Mouse (Mus musculus) yolk sac, embryonic 10.5 days (tissue): Measurements from ENCODE around the gene Tapbpl.
"Not testable (repeated sequence)": the region's sequence is repeated elsewhere in the genome, so short reads cannot be mapped to it uniquely, and the experiment has no call there.

ENCODE experiments used
- DNase-seq: peaks from one replicate; pipeline ENCODE4 v3.0.0-alpha.2; 2017; ENCODE audit warnings: low spot score

The Tapbpl gene

GRCm38 (mm10) chr6:125231117-125232044 is at the start of gene Tapbpl:
Tapbpl (minus strand) TSS chr6:125231860.
- peak; percentile 34 for DNase-seq

DNA sequence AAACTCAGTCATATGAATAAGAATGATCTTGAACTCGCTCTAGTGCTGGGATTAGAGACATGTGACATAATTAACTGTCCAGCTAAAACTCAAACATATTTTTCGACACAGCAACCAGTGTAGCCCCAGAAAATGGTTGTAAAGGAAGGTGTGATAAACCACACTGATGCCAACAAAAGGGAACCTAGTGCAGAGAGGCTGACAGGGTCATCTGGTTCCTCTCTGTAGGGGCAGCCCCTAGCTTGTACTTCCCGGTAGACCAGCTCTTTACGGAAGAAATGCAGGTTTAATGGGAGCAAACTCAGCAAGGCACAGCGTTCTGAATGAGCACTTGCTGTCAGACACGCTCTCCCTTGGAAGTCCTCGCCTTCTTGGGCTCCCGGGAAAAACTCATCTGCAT is 48.1 kb upstream of the Tapbpl start:
- DNase-seq: no peak

GRCm38 (mm10) chr6:125274841-125275563 is 43.3 kb upstream of the Tapbpl start:
- DNase-seq: peak; percentile 32

DNA sequence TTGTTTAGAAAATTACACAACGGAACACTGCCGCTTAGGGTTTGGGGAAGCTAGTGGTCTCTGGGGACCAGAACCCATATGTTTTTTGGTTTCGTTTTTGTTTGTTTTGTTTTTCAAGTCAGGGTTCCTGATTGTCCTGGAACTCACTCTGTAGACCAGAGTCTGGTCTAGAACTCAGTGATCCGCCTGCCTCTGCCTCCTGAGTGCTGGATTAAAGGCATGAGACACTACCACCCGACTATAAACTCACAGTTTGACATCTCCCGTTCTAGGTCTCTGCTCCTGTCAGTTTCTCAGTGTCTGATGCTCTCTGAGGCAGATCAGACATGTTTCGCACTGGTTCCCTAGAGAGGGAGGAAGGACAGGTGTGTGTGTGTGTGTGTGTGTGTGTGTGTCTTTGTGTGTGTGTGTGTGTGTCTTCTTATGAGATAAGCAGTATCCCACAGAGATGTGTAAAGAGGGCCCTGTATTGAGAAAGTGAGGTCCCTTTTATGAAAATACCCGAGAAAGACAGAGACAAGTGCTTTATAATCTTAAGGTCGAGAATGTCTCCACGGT is 40.6 kb upstream of the Tapbpl start:
- DNase-seq: no peak

GRCm38 (mm10) chr6:125271455-125272227 is 40.0 kb upstream of the Tapbpl start:
- peak; percentile 86 for DNase-seq

GRCm38 (mm10) chr6:125268799-125269198 is 37.1 kb upstream of the Tapbpl start:
- DNase-seq: peak; percentile 60

DNA sequence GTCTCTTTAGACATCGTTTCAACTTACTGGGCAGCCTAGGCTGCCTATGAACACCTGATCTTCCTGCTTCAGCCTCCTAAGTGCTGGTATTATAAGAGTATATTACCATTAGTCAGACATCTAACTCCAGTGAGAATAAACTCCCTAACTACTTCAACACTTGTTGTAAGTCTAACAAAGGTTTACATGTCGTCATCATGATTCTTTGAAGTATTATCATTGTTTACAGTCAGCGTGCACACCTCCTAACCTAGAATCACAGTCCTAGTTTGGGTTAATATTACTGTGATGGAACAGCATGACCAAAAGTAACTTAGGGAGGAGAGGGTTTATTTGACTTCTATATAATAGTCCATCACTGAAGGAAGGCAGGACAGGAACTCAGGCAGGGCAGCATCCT is 35.8 kb upstream of the Tapbpl start:
- DNase-seq: no peak

DNA sequence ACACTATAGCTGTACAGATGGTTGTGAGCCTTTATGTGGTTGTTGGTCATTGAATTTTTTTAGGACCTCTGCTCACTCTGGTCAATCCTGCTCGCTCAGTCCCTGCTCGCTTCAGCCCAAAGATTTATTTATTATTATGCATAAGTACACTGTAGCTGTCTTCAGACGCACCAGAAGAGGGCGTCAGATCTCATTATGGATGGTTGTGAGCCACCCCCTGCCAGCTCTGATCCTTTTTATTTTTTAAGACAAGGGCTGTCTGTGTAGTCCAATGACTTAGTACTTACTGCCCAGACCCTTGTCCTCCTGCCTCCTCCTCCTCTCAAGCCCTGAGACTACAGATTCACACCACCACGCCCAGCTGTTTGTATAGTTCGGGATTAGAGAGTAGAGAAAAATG is 34.9 kb upstream of the Tapbpl start:
- not testable (repeated sequence) for DNase-seq

DNA sequence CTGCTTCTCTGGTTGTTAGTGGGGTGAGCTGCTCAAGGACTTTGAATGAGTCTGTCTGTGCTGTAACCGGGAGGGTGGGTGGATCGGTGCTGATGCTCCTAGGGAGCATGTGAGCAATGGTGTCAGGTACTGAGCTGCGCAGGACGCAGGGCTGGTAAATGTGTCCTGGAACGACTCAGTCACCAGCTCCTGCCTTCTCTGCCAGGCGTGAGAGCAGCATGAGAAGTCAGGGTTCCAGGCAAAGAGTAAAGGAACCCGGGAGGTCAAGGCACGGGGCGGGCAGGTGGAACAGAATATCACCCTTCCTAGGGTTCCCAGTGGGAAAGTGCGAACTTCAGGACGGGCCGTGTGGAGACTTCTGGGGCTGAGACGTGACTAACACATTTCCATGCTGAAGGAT is 34.4 kb upstream of the Tapbpl start:
- no peak for DNase-seq

- no peak for DNase-seq
These were observed 33.6 kb upstream of the Tapbpl start for GRCm38 (mm10) chr6:125265239-125265638.

DNA sequence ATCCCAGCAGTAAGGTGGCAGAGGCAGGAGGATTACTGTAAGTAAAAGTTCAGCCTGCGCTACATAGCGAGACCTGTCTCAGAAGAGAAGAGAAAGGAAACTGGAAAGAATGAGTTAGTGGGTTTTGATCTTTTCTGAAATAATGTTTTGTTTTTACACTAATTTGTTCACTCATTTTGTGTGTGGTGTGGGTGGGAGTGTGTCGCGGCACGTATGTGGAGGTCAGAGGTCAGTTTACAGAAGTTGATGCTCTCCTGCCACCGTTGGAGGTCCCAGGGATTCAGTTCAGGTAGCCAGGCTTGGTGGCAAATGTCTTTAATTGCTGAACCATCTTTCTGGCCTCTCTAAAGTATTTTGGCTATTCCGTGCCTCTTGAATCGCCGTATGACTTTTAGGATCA is 32.6 kb upstream of the Tapbpl start:
- no peak for DNase-seq

- no peak for DNase-seq
These were observed 28.4 kb upstream of the Tapbpl start for GRCm38 (mm10) chr6:125260006-125260555.

GRCm38 (mm10) chr6:125256222-125256966 is 24.7 kb upstream of the Tapbpl start:
- peak; percentile 28 for DNase-seq

GRCm38 (mm10) chr6:125255516-125256044 is 23.9 kb upstream of the Tapbpl start:
- DNase-seq: no peak

GRCm38 (mm10) chr6:125253863-125254715 is 22.4 kb upstream of the Tapbpl start:
- peak; percentile 46 for DNase-seq

DNA sequence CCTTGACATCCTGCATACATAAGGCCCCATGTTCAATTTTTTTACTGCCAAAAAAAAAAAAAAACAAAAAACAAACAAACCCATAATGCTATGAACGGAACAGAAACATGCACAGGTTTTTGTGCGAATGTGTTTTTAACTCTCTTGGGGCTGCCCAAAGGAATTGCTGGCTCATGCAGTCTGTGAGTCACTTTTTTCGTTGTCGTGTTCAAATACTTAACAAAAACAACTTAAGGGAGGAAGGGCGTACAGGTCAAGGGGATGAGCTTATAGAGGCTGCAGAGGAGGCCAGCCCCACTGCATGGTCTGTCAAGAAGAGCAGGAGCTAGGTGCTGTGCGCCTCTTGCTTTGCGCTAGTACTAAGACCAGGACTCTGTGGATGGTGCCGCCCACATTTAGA is 21.1 kb upstream of the Tapbpl start:
- DNase-seq: no peak

DNA sequence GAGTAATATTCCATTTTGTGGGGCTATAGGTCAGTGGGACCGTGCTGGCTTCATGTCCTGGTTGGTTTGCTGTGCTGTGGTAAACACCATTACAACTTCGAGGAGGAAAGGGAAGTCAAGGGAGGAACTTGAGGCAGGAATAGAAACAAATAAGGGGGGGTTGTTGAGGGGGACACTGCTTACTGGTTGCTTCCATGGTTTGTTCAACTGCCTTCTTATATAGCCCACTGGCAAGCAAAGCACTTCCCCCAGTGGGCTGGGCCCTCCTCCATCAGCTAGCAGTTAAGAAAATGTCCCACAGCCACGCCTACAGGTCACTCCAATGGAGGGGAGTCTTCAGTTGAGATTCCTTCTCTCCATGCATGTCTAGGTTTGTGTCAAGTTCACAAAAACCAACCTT is 20.6 kb upstream of the Tapbpl start:
- no peak for DNase-seq

DNA sequence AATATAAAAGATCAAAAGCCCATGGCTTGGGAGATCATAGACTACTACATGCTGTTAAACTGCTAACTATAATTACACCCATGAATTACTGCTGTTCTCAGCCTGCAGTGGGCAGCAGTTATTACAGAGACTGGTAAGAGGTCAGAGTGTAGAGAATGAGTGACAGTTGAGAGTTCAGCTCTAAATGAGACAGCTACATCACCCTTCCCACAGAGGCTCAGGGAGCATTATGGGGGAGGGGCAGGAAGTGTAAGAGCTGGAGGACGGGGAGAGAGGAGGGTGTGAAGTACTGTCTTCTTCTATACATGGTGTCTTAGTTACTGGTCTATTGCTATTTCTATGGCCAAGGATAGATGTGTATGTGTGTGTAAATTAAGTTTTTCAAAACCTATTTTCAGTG is 12.9 kb upstream of the Tapbpl start:
- no peak for DNase-seq

- no peak for DNase-seq
These were observed 9.9 kb upstream of the Tapbpl start for GRCm38 (mm10) chr6:125241566-125241965.

- DNase-seq: no peak
These were observed 9.0 kb upstream of the Tapbpl start for GRCm38 (mm10) chr6:125240617-125241016.
